Mouse (Mus musculus): ENCODE data around the gene Lmo3. TPM values are rescaled to one million over a fixed set of nuclear protein-coding genes. Genes with fewer than 3 reads are reported as not detected.
A peak's percentile ranks its signal among the peaks of the same experiment; 100 is the strongest.

Gene Lmo3
- polyA plus RNA-seq, 1 experiment = not detected

- 58% methylated on average over 3 of the region's 3 CpGs for WGBS
- H3K27ac ChIP-seq (ENCODE audit: insufficient read depth, low read depth, low read length) = no peak overlapping the region
- TF ChIP-seq POLR2A (IDR thresholded peaks at IDR 0.05; ENCODE audit: insufficient read depth, low read depth, low read length) (no peak), CTCF (IDR thresholded peaks at IDR 0.05; ENCODE audit: insufficient read depth, low read depth, low read length) (no peak)
- H3K4me3 ChIP-seq (ENCODE audit: insufficient read depth, low read depth, low read length) = no peak overlapping the region
- H3K4me1 ChIP-seq (ENCODE audit: control insufficient read depth, insufficient read depth, low read length) = no peaks in the 10 kb centered on the region
These were observed 145.0 kb downstream of the Lmo3 start for GRCm38 (mm10) chr6:138436813-138437212.

GRCm38 (mm10) chr6:138427394-138427793, 154.4 kb downstream of the Lmo3 start:
- Histone ChIP-seq H3K4me1 (ENCODE audit: control insufficient read depth, insufficient read depth, low read length) (peaks cover 9% of the 10 kb centered on the region; the same call in 1 of the 2 replicates), H3K27ac (ENCODE audit: insufficient read depth, low read depth, low read length) (no peak overlapping the region), H3K4me3 (ENCODE audit: insufficient read depth, low read depth, low read length) (no peak overlapping the region)
- no peak for TF ChIP-seq POLR2A (IDR thresholded peaks at IDR 0.05; ENCODE audit: insufficient read depth, low read depth, low read length)
- WGBS = 35% methylated on average over 6 of the region's 6 CpGs

- Histone ChIP-seq H3K27ac (ENCODE audit: insufficient read depth, low read depth, low read length) (no peak overlapping the region), H3K4me3 (ENCODE audit: insufficient read depth, low read depth, low read length) (no peak overlapping the region), H3K4me1 (ENCODE audit: control insufficient read depth, insufficient read depth, low read length) (peaks cover 9% of the 10 kb centered on the region; the same call in 1 of the 2 replicates)
- WGBS = 66% methylated on average over 3 of the region's 3 CpGs
- TF ChIP-seq POLR2A (IDR thresholded peaks at IDR 0.05; ENCODE audit: insufficient read depth, low read depth, low read length) (no peak), CTCF (IDR thresholded peaks at IDR 0.05; ENCODE audit: insufficient read depth, low read depth, low read length) (no peak)
These were observed 154.9 kb downstream of the Lmo3 start for GRCm38 (mm10) chr6:138426894-138427293.

GRCm38 (mm10) chr6:138424514-138425225, 157.1 kb downstream of the Lmo3 start:
- no peak for TF ChIP-seq CTCF (IDR thresholded peaks at IDR 0.05; ENCODE audit: insufficient read depth, low read depth, low read length)
- TF ChIP-seq POLR2A (IDR thresholded peaks at IDR 0.05; ENCODE audit: insufficient read depth, low read depth, low read length) = no peak
- no peak overlapping the region for H3K4me3 ChIP-seq (ENCODE audit: insufficient read depth, low read depth, low read length)
- 45% methylated on average over 9 of the region's 9 CpGs for WGBS
- no peak overlapping the region for H3K27ac ChIP-seq (ENCODE audit: insufficient read depth, low read depth, low read length)
- peaks cover 16% of the 10 kb centered on the region for H3K4me1 ChIP-seq (ENCODE audit: control insufficient read depth, insufficient read depth, low read length)

- Histone ChIP-seq H3K4me1 (ENCODE audit: control insufficient read depth, insufficient read depth, low read length) (peaks cover 20% of the 10 kb centered on the region), H3K27ac (ENCODE audit: insufficient read depth, low read depth, low read length) (peak overlapping the region; percentile 53), H3K4me3 (ENCODE audit: insufficient read depth, low read depth, low read length) (peak overlapping the region; percentile 53)
- TF ChIP-seq CTCF (IDR thresholded peaks at IDR 0.05; ENCODE audit: insufficient read depth, low read depth, low read length) (no peak), POLR2A (IDR thresholded peaks at IDR 0.05; ENCODE audit: insufficient read depth, low read depth, low read length) (no peak)
- WGBS = 2% methylated on average over 15 of the region's 16 CpGs
These were observed 159.0 kb downstream of the Lmo3 start for GRCm38 (mm10) chr6:138422671-138423321.

- Histone ChIP-seq H3K27ac (ENCODE audit: insufficient read depth, low read depth, low read length) (peak overlapping the region; percentile 53), H3K4me1 (ENCODE audit: control insufficient read depth, insufficient read depth, low read length) (peaks cover 20% of the 10 kb centered on the region), H3K4me3 (ENCODE audit: insufficient read depth, low read depth, low read length) (peak overlapping the region; percentile 53)
- TF ChIP-seq POLR2A (IDR thresholded peaks at IDR 0.05; ENCODE audit: insufficient read depth, low read depth, low read length) (no peak), CTCF (IDR thresholded peaks at IDR 0.05; ENCODE audit: insufficient read depth, low read depth, low read length) (no peak)
- WGBS = 1% methylated on average over 24 of the region's 24 CpGs
These were observed 159.7 kb downstream of the Lmo3 start for GRCm38 (mm10) chr6:138421931-138422531.

- 4% methylated on average over 14 of the region's 14 CpGs for WGBS
- H3K27ac ChIP-seq (ENCODE audit: insufficient read depth, low read depth, low read length) = peak overlapping the region; percentile 53
- peak overlapping the region; percentile 65 for H3K4me3 ChIP-seq (ENCODE audit: insufficient read depth, low read depth, low read length)
- peaks cover 17% of the 10 kb centered on the region for H3K4me1 ChIP-seq (ENCODE audit: control insufficient read depth, insufficient read depth, low read length)
- TF ChIP-seq POLR2A (IDR thresholded peaks at IDR 0.05; ENCODE audit: insufficient read depth, low read depth, low read length) (no peak), CTCF (IDR thresholded peaks at IDR 0.05; ENCODE audit: insufficient read depth, low read depth, low read length) (no peak)
These were observed 160.6 kb downstream of the Lmo3 start for GRCm38 (mm10) chr6:138421191-138421613.

GRCm38 (mm10) chr6:138420536-138420891, 161.3 kb downstream of the Lmo3 start:
- WGBS = 4% methylated on average over 3 of the region's 3 CpGs
- peaks cover 17% of the 10 kb centered on the region for H3K4me1 ChIP-seq (ENCODE audit: control insufficient read depth, insufficient read depth, low read length)
- no peak for TF ChIP-seq CTCF (IDR thresholded peaks at IDR 0.05; ENCODE audit: insufficient read depth, low read depth, low read length)
- no peak for TF ChIP-seq POLR2A (IDR thresholded peaks at IDR 0.05; ENCODE audit: insufficient read depth, low read depth, low read length)
- peak overlapping the region; percentile 50 for H3K4me3 ChIP-seq (ENCODE audit: insufficient read depth, low read depth, low read length)
- H3K27ac ChIP-seq (ENCODE audit: insufficient read depth, low read depth, low read length) = peak overlapping the region; percentile 53

Data from olfactory bulb, adult 2 months (tissue).